Mouse (Mus musculus) left cerebral cortex, postnatal 25 days (tissue): ENCODE data around the gene Cdc42bpa. TPM values are rescaled to one million over a fixed set of nuclear protein-coding genes. Genes with fewer than 3 reads are reported as not detected.

Experiments used
- DNase-seq, 2 experiments: peaks; one replicate each; pipeline ENCODE4 v3.0.0; 2022; ENCODE audit warnings: low spot score in 2 of 2, mixed read lengths in 1 of 2
- intact Hi-C: fragments of 180-260 bp; cut with DNase I; formaldehyde crosslinking; loops from one replicate; pipeline ENCODE4 v1.15.1; 2025
- total RNA-seq, 2 experiments: library from RNA; stranded (reverse); gene quantifications; 2 replicates each; pipeline ENCODE4 v1.2.3; 2021

Gene Cdc42bpa
- total RNA-seq, 2 experiments from 2014 or later: 251 to 258 TPM

- peak; percentile 54 to 77 for DNase-seq
- intact Hi-C loops: loop anchor here (10.0 kb wide), 1 partner anchor 94 kb away; no protein-coding TSS in a partner anchor
Observed at GRCm38 (mm10) chr1:179958871-179959720, 1.2 kb upstream of the Cdc42bpa start.

GRCm38 (mm10) chr1:179960543-179960876, 238 bp downstream of the Cdc42bpa start:
- no peak for DNase-seq
- intact Hi-C loops: loop anchor here (5.0 kb wide), 2 partner anchors 62 to 77 kb away; no protein-coding TSS in a partner anchor

GRCm38 (mm10) chr1:179960882-179961698, 818 bp downstream of the Cdc42bpa start:
- intact Hi-C loops: loop anchor here (5.0 kb wide), 2 partner anchors 61 to 76 kb away; no protein-coding TSS in a partner anchor
- peak; percentile 14 to 25 for DNase-seq

- intact Hi-C loops: loop anchor here (5.0 kb wide), 2 partner anchors 61 to 76 kb away; no protein-coding TSS in a partner anchor
- peak in 1 of 2 experiments; percentile 26 for DNase-seq
Observed at GRCm38 (mm10) chr1:179961777-179962176, 1.5 kb downstream of the Cdc42bpa start.

GRCm38 (mm10) chr1:179969776-179970428, 9.6 kb downstream of the Cdc42bpa start:
- intact Hi-C loops: no loop called here
- no peak for DNase-seq

GRCm38 (mm10) chr1:179975021-179975420, 14.7 kb downstream of the Cdc42bpa start:
- peak in 1 of 2 experiments; percentile 24 for DNase-seq
- intact Hi-C loops: no loop called here

- intact Hi-C loops: no loop called here
Observed at GRCm38 (mm10) chr1:179975645-179976275, 15.5 kb downstream of the Cdc42bpa start.

GRCm38 (mm10) chr1:179977437-179977836, 17.2 kb downstream of the Cdc42bpa start:
- intact Hi-C loops: no loop called here

More at GRCm38 (mm10) chr1:179975645-179976275, 15.5 kb downstream of the Cdc42bpa start:
- DNase-seq: no peak

GRCm38 (mm10) chr1:179978742-179979141, 18.5 kb downstream of the Cdc42bpa start:
- intact Hi-C loops: no loop called here
- DNase-seq: no peak

More at GRCm38 (mm10) chr1:179977437-179977836, 17.2 kb downstream of the Cdc42bpa start:
- no peak for DNase-seq

- DNase-seq: no peak
- intact Hi-C loops: no loop called here
Observed at GRCm38 (mm10) chr1:179981680-179982079, 21.4 kb downstream of the Cdc42bpa start.

- no peak for DNase-seq
- intact Hi-C loops: no loop called here
Observed at GRCm38 (mm10) chr1:179982183-179982582, 21.9 kb downstream of the Cdc42bpa start.

- intact Hi-C loops: no loop called here
Observed at GRCm38 (mm10) chr1:179982933-179983332, 22.7 kb downstream of the Cdc42bpa start.

GRCm38 (mm10) chr1:179984171-179984570, 23.9 kb downstream of the Cdc42bpa start:
- intact Hi-C loops: no loop called here
- DNase-seq: no peak

More at GRCm38 (mm10) chr1:179982933-179983332, 22.7 kb downstream of the Cdc42bpa start:
- DNase-seq: no peak

GRCm38 (mm10) chr1:179991660-179992235, 31.5 kb downstream of the Cdc42bpa start:
- intact Hi-C loops: no loop called here
- no peak for DNase-seq

- intact Hi-C loops: no loop called here
- DNase-seq: no peak
Observed at GRCm38 (mm10) chr1:179992255-179992654, 32.0 kb downstream of the Cdc42bpa start.

- intact Hi-C loops: no loop called here
- DNase-seq: no peak
Observed at GRCm38 (mm10) chr1:180008057-180008456, 47.8 kb downstream of the Cdc42bpa start.

GRCm38 (mm10) chr1:180013479-180013878, 53.2 kb downstream of the Cdc42bpa start:
- intact Hi-C loops: no loop called here
- DNase-seq: no peak

- no peak for DNase-seq
- intact Hi-C loops: no loop called here
Observed at GRCm38 (mm10) chr1:180018218-180018617, 57.9 kb downstream of the Cdc42bpa start.
